Mouse (Mus musculus): ENCODE measurements around the gene Tceal5. TPM values are rescaled to one million over a fixed set of nuclear protein-coding genes. Genes with fewer than 3 reads are reported as not detected.
A peak's percentile ranks its signal among the peaks of the same experiment; 100 is the strongest.

Tceal5 gene
- polyA plus RNA-seq, 1 experiment from 2014 or later, result 6.2 TPM

DNA sequence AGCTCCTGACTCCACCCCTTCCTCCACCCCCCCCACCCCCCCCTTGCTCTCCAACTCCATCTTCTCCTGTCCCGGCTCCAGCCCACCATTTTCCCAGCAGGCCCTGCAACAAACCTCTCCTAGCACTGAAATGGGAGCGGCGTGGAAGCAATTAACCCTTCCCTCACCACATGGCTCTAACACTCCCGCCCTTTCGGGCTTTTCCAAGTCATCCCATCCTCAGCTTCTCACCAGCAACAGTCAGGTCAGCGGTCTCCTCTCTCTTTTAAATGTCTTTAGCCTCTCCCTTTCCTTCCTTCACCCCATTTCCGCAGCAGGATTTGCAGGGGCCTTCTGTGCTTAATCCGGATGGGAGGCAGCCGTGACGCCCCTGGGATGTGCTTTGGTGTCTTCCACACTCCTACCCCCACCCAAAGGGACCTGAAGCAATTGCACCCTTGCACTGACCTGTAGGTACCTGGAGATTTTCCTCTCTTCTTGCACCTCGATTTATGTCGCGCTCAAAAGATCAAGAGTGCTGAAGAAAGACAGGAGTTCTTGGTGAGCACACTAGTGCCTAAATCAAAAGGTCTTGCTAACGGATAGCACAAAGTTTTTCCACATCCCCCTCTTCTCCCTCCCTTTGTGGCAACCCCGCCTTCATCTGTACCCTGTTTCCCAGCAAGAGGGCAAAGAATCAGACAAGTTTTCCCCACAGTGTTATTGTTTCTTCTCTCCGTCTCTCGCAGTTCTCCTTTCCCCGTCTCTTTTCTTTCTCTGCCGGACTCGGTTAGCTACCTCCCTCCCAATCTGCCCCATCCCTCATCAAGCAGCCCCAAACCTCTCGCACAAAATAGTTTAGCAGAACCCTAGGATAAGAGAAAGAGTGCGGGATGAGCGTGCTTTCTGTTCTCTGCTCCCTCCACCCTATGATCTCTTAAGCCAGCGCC, 32.2 kb downstream of the Tceal5 start:
- peak overlapping the region; percentile 69 for H3K4me2 ChIP-seq
- H3K27me3 ChIP-seq, result no peaks in the 10 kb centered on the region
- DNase-seq, result peak; percentile 36
- no peaks in the 10 kb centered on the region for H3K9me3 ChIP-seq (replicated peaks)
- peak overlapping the region; percentile 85 for H3K27ac ChIP-seq
- peak overlapping the region; percentile 72 for H3K4me3 ChIP-seq (replicated peaks)
- peak; percentile 70 for ATAC-seq (ENCODE audit: low read depth)
- 14% methylated on average over 24 of the region's 24 CpGs for WGBS (ENCODE audit: insufficient replicate concordance)
- H3K9ac ChIP-seq, result peak overlapping the region; percentile 80
- peaks cover 8% of the 10 kb centered on the region; the same call in 1 of the 2 replicates for H3K36me3 ChIP-seq
- peaks cover 8% of the 10 kb centered on the region for H3K4me1 ChIP-seq (replicated peaks)

- Histone ChIP-seq H3K27ac (peak overlapping the region; percentile 85), H3K4me1 (replicated peaks) (peaks cover 8% of the 10 kb centered on the region), H3K4me2 (peak overlapping the region; percentile 69), H3K4me3 (replicated peaks) (peak overlapping the region; percentile 72), H3K9me3 (replicated peaks) (no peaks in the 10 kb centered on the region), H3K9ac (peak overlapping the region; percentile 80), H3K27me3 (no peaks in the 10 kb centered on the region), H3K36me3 (peaks cover 8% of the 10 kb centered on the region; the same call in 1 of the 2 replicates)
- 30% methylated on average over 10 of the region's 10 CpGs for WGBS (ENCODE audit: insufficient replicate concordance)
- DNase-seq (peak; percentile 13), ATAC-seq (ENCODE audit: low read depth) (peak; percentile 83)
Measured at GRCm38 (mm10) chrX:136170625-136171024, 33.1 kb downstream of the Tceal5 start.

Small RNA genes lying within 50 kb of the gene (microRNA-seq; reads per million reads assigned to microRNA genes)
- gene Mir6383, result not detected

Other genes starting within 250 kb of the Tceal5 start
- gene Arxes2, start 210.1 kb downstream of the Tceal5 start, polyA plus RNA-seq (2015; fragmentation: Nextera tagmentation; extraction: Ambion mirVana), result 25.8 and 28.8 TPM in 2 replicates
- 13.1 and 17.0 TPM in 2 replicates for gene Arxes1, start 170.5 kb downstream of the Tceal5 start, polyA plus RNA-seq (2015; fragmentation: Nextera tagmentation; extraction: Ambion mirVana)
- gene Bex2, start 135.6 kb downstream of the Tceal5 start, polyA plus RNA-seq (2015; fragmentation: Nextera tagmentation; extraction: Ambion mirVana), result 176 and 215 TPM in 2 replicates
- 0.18 and 0.21 TPM in 2 replicates for gene Nxf3, start 118.6 kb downstream of the Tceal5 start, polyA plus RNA-seq (2015; fragmentation: Nextera tagmentation; extraction: Ambion mirVana)
- gene Bex4, start 64.9 kb downstream of the Tceal5 start, polyA plus RNA-seq (2015; fragmentation: Nextera tagmentation; extraction: Ambion mirVana), result 211 and 264 TPM in 2 replicates
- 191 and 256 TPM in 2 replicates for gene Tceal8, start 31.5 kb downstream of the Tceal5 start, polyA plus RNA-seq (2015; fragmentation: Nextera tagmentation; extraction: Ambion mirVana)
- 2.8 and 2.9 TPM in 2 replicates for gene Tceal7, start 10.9 kb upstream of the Tceal5 start, polyA plus RNA-seq (2015; fragmentation: Nextera tagmentation; extraction: Ambion mirVana)
- 170 and 184 TPM in 2 replicates for gene Bex1, start 11.6 kb upstream of the Tceal5 start, polyA plus RNA-seq (2015; fragmentation: Nextera tagmentation; extraction: Ambion mirVana)
- 227 and 291 TPM in 2 replicates for gene Tceal9, start 41.2 kb upstream of the Tceal5 start, polyA plus RNA-seq (2015; fragmentation: Nextera tagmentation; extraction: Ambion mirVana)
- 238 and 269 TPM in 2 replicates for gene Bex3, start 66.4 kb upstream of the Tceal5 start, polyA plus RNA-seq (2015; fragmentation: Nextera tagmentation; extraction: Ambion mirVana)

Data from liver, embryonic 13.5 days (tissue).